Mouse (Mus musculus): ENCODE results near the gene Cuta. TPM values are rescaled to one million over a fixed set of nuclear protein-coding genes. Genes with fewer than 3 reads are reported as not detected.

The Cuta gene
- polyA plus RNA-seq, 1 experiment = 169 TPM

- peaks cover 13% of the 10 kb centered on the region for H3K79me2 ChIP-seq (ENCODE audit: control insufficient read depth, insufficient read depth)
- H3K4me2 ChIP-seq (ENCODE audit: low read depth) = peak overlapping the region; percentile 99
- H3K36me3 ChIP-seq (ENCODE audit: control insufficient read depth, insufficient read depth) = no peaks in the 10 kb centered on the region
- H3K4me3 ChIP-seq = peak overlapping the region; percentile 71
- no peak for TF ChIP-seq E2F4 (IDR thresholded peaks at IDR 0.05; ENCODE audit: insufficient read depth)
- TF ChIP-seq POLR2AphosphoS2 (IDR thresholded peaks at IDR 0.05; ENCODE audit: insufficient read length, low read depth) = no peak
- no peak for TF ChIP-seq TCF12 (IDR thresholded peaks at IDR 0.05; ENCODE audit: insufficient read depth, poor library complexity, severe bottlenecking)
- no peak for TF ChIP-seq CEBPB (IDR thresholded peaks at IDR 0.05; ENCODE audit: insufficient read depth, poor library complexity, severe bottlenecking)
- TF ChIP-seq TCF3 (IDR thresholded peaks at IDR 0.05; ENCODE audit: insufficient read length, low read depth) = no peak
- no peak for TF ChIP-seq SRF (IDR thresholded peaks at IDR 0.05; ENCODE audit: control insufficient read depth, insufficient read length, low read depth)
- TF ChIP-seq REST (IDR thresholded peaks at IDR 0.05; ENCODE audit: insufficient read depth, insufficient read length) = no peak
- TF ChIP-seq MYOG (IDR thresholded peaks at IDR 0.05; ENCODE audit: control insufficient read depth in 1 of 3, insufficient read depth in 1 of 3, insufficient read length in 2 of 3, low read depth in 2 of 3) = no peak
- TF ChIP-seq MAX (IDR thresholded peaks at IDR 0.05; ENCODE audit: low read depth) = no peak
- no peak for TF ChIP-seq MYOD1 (IDR thresholded peaks at IDR 0.05; ENCODE audit: control insufficient read depth in 1 of 3, insufficient read length in 2 of 3, low read depth in 2 of 3)
- no peak for TF ChIP-seq POLR2A (IDR thresholded peaks at IDR 0.05; ENCODE audit: insufficient read length, low read depth)
- TF ChIP-seq USF1 (IDR thresholded peaks at IDR 0.05; ENCODE audit: low read depth) = no peak
- H3K27me3 ChIP-seq (ENCODE audit: control insufficient read depth, insufficient read depth, insufficient read length) = no peaks in the 10 kb centered on the region
- peak overlapping the region; percentile 58 for H3ac ChIP-seq (ENCODE audit: control insufficient read depth, insufficient read length)
Observed at GRCm38 (mm10) chr17:26937883-26938695, 1.3 kb downstream of the Cuta start.

DNA sequence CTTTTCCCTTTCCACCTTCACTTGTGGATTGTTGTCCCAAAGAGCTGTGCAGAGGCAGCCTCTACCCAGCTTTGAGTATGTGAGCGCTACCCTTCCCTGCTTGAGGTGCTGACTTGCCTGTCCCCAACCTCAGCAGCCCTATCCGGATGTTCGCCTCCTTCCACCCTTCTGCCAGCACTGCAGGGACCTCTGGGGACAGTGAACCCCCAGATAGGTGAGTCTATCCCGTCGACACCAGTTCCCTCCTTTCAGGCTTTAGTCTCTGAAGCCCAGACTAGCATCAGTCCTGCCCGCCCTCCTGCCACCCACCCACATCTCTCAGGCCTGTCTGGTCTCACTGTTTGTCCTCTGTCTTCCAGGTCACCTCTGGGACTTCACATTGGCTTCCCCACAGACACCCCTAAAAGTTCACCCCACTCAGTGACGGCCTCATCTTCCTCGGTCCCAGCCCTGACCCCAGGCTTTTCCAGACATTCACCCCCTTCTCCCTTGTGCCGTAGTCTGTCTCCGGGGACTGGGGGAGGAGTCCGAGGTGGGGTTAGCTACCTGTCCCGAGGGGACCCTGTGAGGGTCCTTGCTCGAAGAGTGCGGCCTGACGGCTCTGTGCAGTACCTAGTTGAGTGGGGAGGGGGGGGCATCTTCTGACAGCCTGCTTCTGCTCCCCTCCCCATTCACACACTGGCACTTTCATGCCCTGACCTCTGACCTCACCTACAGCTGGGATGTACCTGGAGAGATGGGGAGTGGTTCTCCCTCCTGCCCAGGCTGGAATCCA, 2.3 kb downstream of the Cuta start:
- Histone ChIP-seq H3ac (ENCODE audit: control insufficient read depth, insufficient read length) (no peak overlapping the region), H3K36me3 (ENCODE audit: control insufficient read depth, insufficient read depth) (no peaks in the 10 kb centered on the region), H3K27me3 (ENCODE audit: control insufficient read depth, insufficient read depth, insufficient read length) (no peaks in the 10 kb centered on the region), H3K79me2 (ENCODE audit: control insufficient read depth, insufficient read depth) (peaks cover 13% of the 10 kb centered on the region), H3K4me2 (ENCODE audit: low read depth) (no peak overlapping the region), H3K4me3 (no peak overlapping the region)
- no peak for TF ChIP-seq SRF (IDR thresholded peaks at IDR 0.05; ENCODE audit: control insufficient read depth, insufficient read length, low read depth)
- no peak for TF ChIP-seq POLR2A (IDR thresholded peaks at IDR 0.05; ENCODE audit: insufficient read length, low read depth)
- no peak for TF ChIP-seq E2F4 (IDR thresholded peaks at IDR 0.05; ENCODE audit: insufficient read depth)

GRCm38 (mm10) chr17:26936453-26936852, 2.9 kb downstream of the Cuta start:
- Histone ChIP-seq H3K4me2 (ENCODE audit: low read depth) (no peak overlapping the region), H3K4me3 (no peak overlapping the region), H3ac (ENCODE audit: control insufficient read depth, insufficient read length) (no peak overlapping the region), H3K36me3 (ENCODE audit: control insufficient read depth, insufficient read depth) (no peaks in the 10 kb centered on the region), H3K79me2 (ENCODE audit: control insufficient read depth, insufficient read depth) (peaks cover 13% of the 10 kb centered on the region), H3K27me3 (ENCODE audit: control insufficient read depth, insufficient read depth, insufficient read length) (no peaks in the 10 kb centered on the region)
- TF ChIP-seq MYOG (IDR thresholded peaks at IDR 0.05; ENCODE audit: control insufficient read depth in 1 of 3, insufficient read depth in 1 of 3, insufficient read length in 2 of 3, low read depth in 2 of 3) (no peak), SRF (IDR thresholded peaks at IDR 0.05; ENCODE audit: control insufficient read depth, insufficient read length, low read depth) (no peak), TCF12 (IDR thresholded peaks at IDR 0.05; ENCODE audit: insufficient read depth, poor library complexity, severe bottlenecking) (no peak), MAX (IDR thresholded peaks at IDR 0.05; ENCODE audit: low read depth) (no peak), TCF3 (IDR thresholded peaks at IDR 0.05; ENCODE audit: insufficient read length, low read depth) (no peak), REST (IDR thresholded peaks at IDR 0.05; ENCODE audit: insufficient read depth, insufficient read length) (no peak), USF1 (IDR thresholded peaks at IDR 0.05; ENCODE audit: low read depth) (no peak), E2F4 (IDR thresholded peaks at IDR 0.05; ENCODE audit: insufficient read depth) (no peak), POLR2AphosphoS2 (IDR thresholded peaks at IDR 0.05; ENCODE audit: insufficient read length, low read depth) (no peak), MYOD1 (IDR thresholded peaks at IDR 0.05; ENCODE audit: control insufficient read depth in 1 of 3, insufficient read length in 2 of 3, low read depth in 2 of 3) (no peak)

DNA sequence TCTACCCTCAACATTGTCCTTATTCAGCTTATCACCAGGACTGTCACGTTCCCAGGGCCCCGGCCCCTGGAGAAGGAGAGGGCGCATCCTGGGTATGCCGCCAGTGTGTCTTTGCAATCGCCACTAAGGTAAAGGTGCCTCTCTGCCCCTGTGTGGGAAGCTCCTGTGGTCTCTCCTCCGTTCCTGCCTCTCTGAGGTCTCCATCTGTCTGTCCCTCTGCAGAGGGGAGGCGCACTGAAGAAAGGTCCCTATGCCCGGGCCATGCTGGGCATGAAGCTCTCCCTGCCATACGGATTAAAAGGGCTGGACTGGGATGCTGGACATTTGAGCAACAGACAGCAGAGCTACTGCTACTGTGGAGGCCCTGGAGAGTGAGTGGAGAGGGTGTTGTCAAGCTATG, 4.3 kb downstream of the Cuta start:
- H3K36me3 ChIP-seq (ENCODE audit: control insufficient read depth, insufficient read depth) = no peaks in the 10 kb centered on the region
- H3K4me2 ChIP-seq (ENCODE audit: low read depth) = no peak overlapping the region

More for the DNA sequence above, 4.3 kb downstream of the Cuta start:
- Histone ChIP-seq H3K79me2 (ENCODE audit: control insufficient read depth, insufficient read depth) (peaks cover 13% of the 10 kb centered on the region), H3K27me3 (ENCODE audit: control insufficient read depth, insufficient read depth, insufficient read length) (no peaks in the 10 kb centered on the region), H3K4me3 (no peak overlapping the region), H3ac (ENCODE audit: control insufficient read depth, insufficient read length) (no peak overlapping the region)
- TF ChIP-seq E2F4 (IDR thresholded peaks at IDR 0.05; ENCODE audit: insufficient read depth) (no peak), POLR2AphosphoS2 (IDR thresholded peaks at IDR 0.05; ENCODE audit: insufficient read length, low read depth) (no peak), REST (IDR thresholded peaks at IDR 0.05; ENCODE audit: insufficient read depth, insufficient read length) (no peak), USF1 (IDR thresholded peaks at IDR 0.05; ENCODE audit: low read depth) (no peak), POLR2A (IDR thresholded peaks at IDR 0.05; ENCODE audit: insufficient read length, low read depth) (no peak), MAX (IDR thresholded peaks at IDR 0.05; ENCODE audit: low read depth) (no peak), MYOG (IDR thresholded peaks at IDR 0.05; ENCODE audit: control insufficient read depth in 1 of 3, insufficient read depth in 1 of 3, insufficient read length in 2 of 3, low read depth in 2 of 3) (no peak)
